Mouse (Mus musculus): ENCODE results near the gene Grik3. TPM values are rescaled to one million over a fixed set of nuclear protein-coding genes. Genes with fewer than 3 reads are reported as not detected.
A peak's percentile ranks its signal among the peaks of the same experiment; 100 is the strongest.

Grik3 gene
- polyA plus RNA-seq, 1 experiment from 2014 or later = 0.16 TPM

DNA sequence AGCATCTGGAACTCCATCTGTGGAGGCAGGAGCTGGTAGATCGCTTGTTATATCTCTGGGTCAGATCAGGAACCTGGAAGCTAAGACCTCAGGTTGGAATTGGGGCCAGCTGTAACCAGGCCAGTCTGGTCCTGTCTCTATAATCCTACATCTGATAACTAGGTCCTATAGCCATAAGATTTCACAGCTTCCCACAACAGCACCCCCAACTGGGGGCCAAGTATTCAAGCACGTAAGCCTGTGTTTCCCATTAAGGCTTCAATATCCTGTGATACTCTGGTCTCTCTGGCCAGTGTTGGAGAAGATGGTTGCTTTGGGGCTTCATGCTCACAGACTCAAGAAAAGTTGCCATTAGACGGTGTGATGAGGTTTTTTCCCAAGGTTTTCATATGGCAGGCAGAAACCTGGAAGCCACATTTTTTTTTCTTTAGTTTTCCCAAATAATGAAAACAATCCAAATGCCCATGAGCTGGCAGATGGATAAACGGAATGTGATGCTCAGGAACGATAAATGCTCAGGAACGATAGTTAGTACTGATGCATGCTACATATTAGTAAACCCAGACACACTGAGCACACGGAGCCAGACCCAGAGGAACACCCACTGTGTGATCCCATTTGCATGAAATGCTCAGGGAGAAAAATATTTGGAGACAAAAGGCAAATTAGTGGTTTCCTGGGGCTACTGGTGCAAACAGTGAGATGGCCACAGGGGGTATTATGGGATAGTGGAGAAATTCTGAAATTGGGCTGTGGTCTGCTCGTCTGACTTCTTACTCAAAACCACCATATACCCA lies 128.2 kb downstream of the Grik3 start:
- Histone ChIP-seq H3K36me3 (ENCODE audit: control insufficient read depth, insufficient read depth) (no peaks in the 10 kb centered on the region), H3K4me1 (ENCODE audit: control insufficient read depth, insufficient read depth, low read length) (no peaks in the 10 kb centered on the region), H3K4me2 (ENCODE audit: low read depth, low read length) (no peak overlapping the region), H3K9ac (ENCODE audit: low read length) (no peak overlapping the region), H3K9me3 (replicated peaks; ENCODE audit: control insufficient read depth, low read length) (no peaks in the 10 kb centered on the region), H3K4me3 (ENCODE audit: low read length) (no peak overlapping the region), H3K27ac (ENCODE audit: low read length) (no peak overlapping the region), H3K27me3 (ENCODE audit: control insufficient read depth, insufficient read depth, low read length) (no peaks in the 10 kb centered on the region)
- no peak for ATAC-seq (replicated peaks; ENCODE audit: extremely low read depth, insufficient read depth, low FRiP score)
- 76% methylated on average over 8 of the region's 8 CpGs for WGBS

- Histone ChIP-seq H3K9me3 (replicated peaks; ENCODE audit: control insufficient read depth, low read length) (0 out of 2 replicates have a peak, but pooled peaks cover 3% of the 10 kb centered on the region), H3K4me1 (ENCODE audit: control insufficient read depth, insufficient read depth, low read length) (no peaks in the 10 kb centered on the region), H3K27me3 (ENCODE audit: control insufficient read depth, insufficient read depth, low read length) (no peaks in the 10 kb centered on the region), H3K9ac (ENCODE audit: low read length) (no peak overlapping the region), H3K4me2 (ENCODE audit: low read depth, low read length) (no peak overlapping the region), H3K4me3 (ENCODE audit: low read length) (no peak overlapping the region), H3K36me3 (ENCODE audit: control insufficient read depth, insufficient read depth) (no peaks in the 10 kb centered on the region), H3K27ac (ENCODE audit: low read length) (no peak overlapping the region)
- WGBS = 87% methylated on average over 9 of the region's 9 CpGs
- ATAC-seq (replicated peaks; ENCODE audit: extremely low read depth, insufficient read depth, low FRiP score) = no peak
Measured at GRCm38 (mm10) chr4:125624885-125625678, 134.6 kb downstream of the Grik3 start.

GRCm38 (mm10) chr4:125629544-125629943 lies 139.0 kb downstream of the Grik3 start:
- H3K4me3 ChIP-seq (ENCODE audit: low read length) = no peak overlapping the region
- no peaks in the 10 kb centered on the region for H3K27me3 ChIP-seq (ENCODE audit: control insufficient read depth, insufficient read depth, low read length)
- H3K27ac ChIP-seq (ENCODE audit: low read length) = no peak overlapping the region
- ATAC-seq (replicated peaks; ENCODE audit: extremely low read depth, insufficient read depth, low FRiP score) = no peak
- WGBS = 63% methylated on average over 4 of the region's 4 CpGs
- H3K4me2 ChIP-seq (ENCODE audit: low read depth, low read length) = no peak overlapping the region
- H3K9ac ChIP-seq (ENCODE audit: low read length) = no peak overlapping the region
- 0 out of 2 replicates have a peak, but pooled peaks cover 3% of the 10 kb centered on the region for H3K9me3 ChIP-seq (replicated peaks; ENCODE audit: control insufficient read depth, low read length)
- H3K4me1 ChIP-seq (ENCODE audit: control insufficient read depth, insufficient read depth, low read length) = no peaks in the 10 kb centered on the region
- H3K36me3 ChIP-seq (ENCODE audit: control insufficient read depth, insufficient read depth) = no peaks in the 10 kb centered on the region

- H3K9me3 ChIP-seq (replicated peaks; ENCODE audit: control insufficient read depth, low read length) = no peaks in the 10 kb centered on the region
- H3K4me2 ChIP-seq (ENCODE audit: low read depth, low read length) = no peak overlapping the region
- no peaks in the 10 kb centered on the region for H3K27me3 ChIP-seq (ENCODE audit: control insufficient read depth, insufficient read depth, low read length)
- no peaks in the 10 kb centered on the region for H3K36me3 ChIP-seq (ENCODE audit: control insufficient read depth, insufficient read depth)
- peaks cover 16% of the 10 kb centered on the region for H3K4me1 ChIP-seq (ENCODE audit: control insufficient read depth, insufficient read depth, low read length)
- ATAC-seq (replicated peaks; ENCODE audit: extremely low read depth, insufficient read depth, low FRiP score) = no peak
- no peak overlapping the region for H3K9ac ChIP-seq (ENCODE audit: low read length)
- H3K4me3 ChIP-seq (ENCODE audit: low read length) = no peak overlapping the region
- H3K27ac ChIP-seq (ENCODE audit: low read length) = no peak overlapping the region
- WGBS = 82% methylated on average over 11 of the region's 11 CpGs
Measured at GRCm38 (mm10) chr4:125635037-125635436, 144.5 kb downstream of the Grik3 start.

DNA sequence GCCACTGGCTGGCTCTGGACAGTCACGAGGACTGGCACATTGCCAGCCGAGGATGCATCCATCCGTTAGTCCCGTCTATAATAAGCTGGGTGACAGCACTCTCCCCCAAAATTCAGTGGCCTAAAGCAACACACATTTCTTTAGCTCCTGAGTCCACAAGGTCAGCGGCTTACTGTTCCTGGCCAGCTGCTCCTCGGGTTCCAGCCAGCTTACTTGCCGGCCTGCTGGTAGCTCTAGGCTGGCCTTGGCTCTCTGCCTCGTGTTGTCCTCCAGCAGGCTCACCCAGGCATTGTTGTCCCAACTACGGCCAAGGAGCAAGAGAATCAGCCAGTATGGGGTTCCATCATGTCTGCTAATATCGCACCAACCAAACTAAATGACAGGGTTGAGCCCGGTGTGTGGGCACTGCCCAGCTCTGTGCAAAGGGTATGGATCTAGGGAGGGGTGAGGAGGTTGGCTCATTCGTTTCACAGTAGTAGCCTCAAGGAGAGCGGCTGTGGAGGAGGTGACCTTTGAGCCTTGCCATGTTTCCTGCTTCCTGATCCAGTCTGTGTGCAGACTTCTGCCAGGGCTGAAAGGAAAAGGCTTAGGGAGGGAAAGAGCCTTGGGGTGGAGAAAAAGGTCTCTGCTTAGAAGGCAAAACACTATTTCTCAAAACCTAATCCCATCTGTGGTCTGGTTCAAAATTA lies 146.3 kb downstream of the Grik3 start:
- peak overlapping the region; percentile 37; the same call in 1 of the 2 replicates for H3K27ac ChIP-seq (ENCODE audit: low read length)
- peaks cover 31% of the 10 kb centered on the region for H3K4me1 ChIP-seq (ENCODE audit: control insufficient read depth, insufficient read depth, low read length)
- no peak overlapping the region for H3K9ac ChIP-seq (ENCODE audit: low read length)
- no peaks in the 10 kb centered on the region for H3K27me3 ChIP-seq (ENCODE audit: control insufficient read depth, insufficient read depth, low read length)
- ATAC-seq (replicated peaks; ENCODE audit: extremely low read depth, insufficient read depth, low FRiP score) = no peak
- H3K4me3 ChIP-seq (ENCODE audit: low read length) = no peak overlapping the region
- no peak overlapping the region for H3K4me2 ChIP-seq (ENCODE audit: low read depth, low read length)
- 46% methylated on average over 13 of the region's 13 CpGs for WGBS
- no peaks in the 10 kb centered on the region for H3K36me3 ChIP-seq (ENCODE audit: control insufficient read depth, insufficient read depth)
- H3K9me3 ChIP-seq (replicated peaks; ENCODE audit: control insufficient read depth, low read length) = no peaks in the 10 kb centered on the region

GRCm38 (mm10) chr4:125637364-125637763 lies 146.9 kb downstream of the Grik3 start:
- 80% methylated on average over 13 of the region's 13 CpGs for WGBS
- no peaks in the 10 kb centered on the region for H3K9me3 ChIP-seq (replicated peaks; ENCODE audit: control insufficient read depth, low read length)
- peaks cover 38% of the 10 kb centered on the region for H3K4me1 ChIP-seq (ENCODE audit: control insufficient read depth, insufficient read depth, low read length)
- H3K9ac ChIP-seq (ENCODE audit: low read length) = no peak overlapping the region
- H3K4me3 ChIP-seq (ENCODE audit: low read length) = no peak overlapping the region
- H3K27ac ChIP-seq (ENCODE audit: low read length) = no peak overlapping the region; the same call in 1 of the 2 replicates
- no peaks in the 10 kb centered on the region for H3K36me3 ChIP-seq (ENCODE audit: control insufficient read depth, insufficient read depth)
- H3K4me2 ChIP-seq (ENCODE audit: low read depth, low read length) = no peak overlapping the region
- no peak for ATAC-seq (replicated peaks; ENCODE audit: extremely low read depth, insufficient read depth, low FRiP score)
- no peaks in the 10 kb centered on the region for H3K27me3 ChIP-seq (ENCODE audit: control insufficient read depth, insufficient read depth, low read length)

GRCm38 (mm10) chr4:125640520-125640919 lies 150.0 kb downstream of the Grik3 start:
- ATAC-seq (replicated peaks; ENCODE audit: extremely low read depth, insufficient read depth, low FRiP score) = peak; percentile 79
- Histone ChIP-seq H3K27me3 (ENCODE audit: control insufficient read depth, insufficient read depth, low read length) (no peaks in the 10 kb centered on the region), H3K9me3 (replicated peaks; ENCODE audit: control insufficient read depth, low read length) (no peaks in the 10 kb centered on the region), H3K4me3 (ENCODE audit: low read length) (no peak overlapping the region), H3K36me3 (ENCODE audit: control insufficient read depth, insufficient read depth) (no peaks in the 10 kb centered on the region), H3K27ac (ENCODE audit: low read length) (peak overlapping the region; percentile 90), H3K4me2 (ENCODE audit: low read depth, low read length) (peak overlapping the region; percentile 23; the same call in 1 of the 2 replicates), H3K4me1 (ENCODE audit: control insufficient read depth, insufficient read depth, low read length) (peaks cover 38% of the 10 kb centered on the region), H3K9ac (ENCODE audit: low read length) (peak overlapping the region; percentile 23)
- 40% methylated on average over 9 of the region's 9 CpGs for WGBS

DNA sequence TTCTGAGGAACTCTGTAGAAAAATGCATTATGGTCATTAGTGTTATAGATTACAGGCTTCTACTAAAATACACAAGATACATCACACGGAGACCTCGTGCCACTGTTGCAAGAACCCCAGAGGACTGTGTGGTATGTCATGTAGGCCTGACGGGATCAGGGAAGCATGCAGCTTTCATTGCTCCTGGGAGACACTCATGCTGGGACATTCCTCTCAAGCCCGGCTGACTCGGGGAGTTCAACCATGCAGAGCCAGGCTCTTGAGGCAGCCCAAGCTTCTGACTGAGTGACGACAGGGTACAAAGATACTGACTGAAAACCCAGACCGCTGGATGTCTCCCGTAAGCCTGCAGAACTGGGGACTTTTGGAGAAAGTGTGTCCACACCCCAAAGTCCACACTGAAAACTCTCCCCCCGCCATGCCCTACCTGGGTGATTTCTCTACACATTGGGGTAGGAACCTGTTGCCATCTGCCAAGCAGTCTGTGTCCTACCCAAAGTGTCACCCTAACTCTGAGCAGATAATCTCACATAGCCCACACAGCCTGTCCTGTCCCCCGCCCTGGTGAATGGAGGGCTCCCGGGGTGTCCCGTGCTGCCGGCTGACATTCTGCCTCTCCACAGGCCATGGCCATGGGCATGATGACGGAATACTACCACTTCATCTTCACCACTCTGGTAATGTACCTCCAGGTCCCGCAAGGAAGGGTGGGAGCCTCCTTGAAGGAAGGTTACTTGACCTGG lies 150.6 kb downstream of the Grik3 start:
- Histone ChIP-seq H3K4me1 (ENCODE audit: control insufficient read depth, insufficient read depth, low read length) (peaks cover 38% of the 10 kb centered on the region), H3K4me3 (ENCODE audit: low read length) (no peak overlapping the region), H3K9me3 (replicated peaks; ENCODE audit: control insufficient read depth, low read length) (no peaks in the 10 kb centered on the region), H3K27me3 (ENCODE audit: control insufficient read depth, insufficient read depth, low read length) (no peaks in the 10 kb centered on the region), H3K9ac (ENCODE audit: low read length) (peak overlapping the region; percentile 57; the same call in 1 of the 2 replicates), H3K36me3 (ENCODE audit: control insufficient read depth, insufficient read depth) (no peaks in the 10 kb centered on the region), H3K4me2 (ENCODE audit: low read depth, low read length) (peak overlapping the region; percentile 32; the same call in 1 of the 2 replicates), H3K27ac (ENCODE audit: low read length) (peak overlapping the region; percentile 90)
- WGBS = 36% methylated on average over 15 of the region's 15 CpGs
- ATAC-seq (replicated peaks; ENCODE audit: extremely low read depth, insufficient read depth, low FRiP score) = peak; percentile 91
